Comparison of ENCODE assay signal across 24 mouse cellular contexts in genomic region chr11:60790472-60790871, GRCm38 (mm10).
"Had no signal": no experiment of that assay in that cellular context is flagged by ENCODE, and none has a peak within 500 bp of the region (broad histone marks: within the 10 kb centered on the region; RNA-seq: fewer than 3 reads in every experiment).

No protein-coding gene starts in this region.

- DNase-seq: gastrocnemius, postnatal 14 days; gastrocnemius, postnatal 36 days; heart, adult 18-20 months; heart, postnatal 14 days; heart, postnatal 36 days; kidney, adult 11 months; kidney, adult 8-10 months; kidney, postnatal 36 days; layer of hippocampus, adult 9-11 months; layer of hippocampus, postnatal 36 days; left cerebral cortex, postnatal 4 days had no signal

- ATAC-seq: hindbrain, postnatal 0 days; intestine, embryonic 16.5 days had no signal

- H3K4me3 ChIP-seq: heart, embryonic 10.5 days; heart, embryonic 13.5 days; heart, embryonic 15.5 days; hindbrain, embryonic 13.5 days; hindbrain, embryonic 15.5 days; kidney, embryonic 15.5 days; limb, embryonic 13.5 days; limb, embryonic 15.5 days had no signal

- H3K4me2 ChIP-seq: heart, embryonic 13.5 days; heart, embryonic 15.5 days; hindbrain, embryonic 13.5 days; hindbrain, embryonic 15.5 days; kidney, embryonic 15.5 days; limb, embryonic 13.5 days; limb, embryonic 15.5 days; liver, embryonic 11.5 days had no signal

- H3K27ac ChIP-seq: heart, embryonic 10.5 days; heart, embryonic 13.5 days; heart, embryonic 15.5 days; hindbrain, embryonic 13.5 days; hindbrain, embryonic 15.5 days; hindbrain, postnatal 0 days; kidney, embryonic 15.5 days; kidney, postnatal 0 days; limb, embryonic 13.5 days; limb, embryonic 15.5 days; liver, embryonic 14.5 days had no signal

- H3K9me3 ChIP-seq: heart, embryonic 10.5 days; heart, embryonic 13.5 days; heart, embryonic 15.5 days; hindbrain, embryonic 13.5 days; hindbrain, embryonic 15.5 days; kidney, embryonic 15.5 days; limb, embryonic 13.5 days; limb, embryonic 15.5 days had no signal

- H3K9ac ChIP-seq: heart, embryonic 13.5 days; heart, embryonic 15.5 days; hindbrain, embryonic 13.5 days; hindbrain, embryonic 15.5 days; kidney, embryonic 15.5 days; limb, embryonic 13.5 days; limb, embryonic 15.5 days; liver, embryonic 14.5 days had no signal

- H3K27me3 ChIP-seq: heart, embryonic 13.5 days; heart, embryonic 15.5 days; hindbrain, embryonic 13.5 days; hindbrain, embryonic 15.5 days; kidney, embryonic 15.5 days; limb, embryonic 13.5 days; limb, embryonic 15.5 days had no signal

- H3K4me1 ChIP-seq: heart, embryonic 10.5 days; kidney, embryonic 15.5 days; limb, embryonic 13.5 days; limb, embryonic 15.5 days had no signal
